Mouse (Mus musculus): ENCODE data around the gene Gm20379. TPM values are rescaled to one million over a fixed set of nuclear protein-coding genes. Genes with fewer than 3 reads are reported as not detected.

Gm20379 gene
- polyA plus RNA-seq, 1 experiment from 2014 or later = 0.96 TPM

GRCm38 (mm10) chr13:92351100-92351499 is 45.3 kb downstream of the Gm20379 start:
- H3K36me3 ChIP-seq (ENCODE audit: control insufficient read depth, insufficient read depth, low read length) = peaks cover 10% of the 10 kb centered on the region
- no peaks in the 10 kb centered on the region for H3K9me3 ChIP-seq (ENCODE audit: control insufficient read depth, low read length)
- no peaks in the 10 kb centered on the region for H3K27me3 ChIP-seq (replicated peaks; ENCODE audit: control insufficient read depth, insufficient read depth, low read length)
- WGBS = 94% methylated on average over 6 of the region's 6 CpGs
- no peak for ATAC-seq
- H3K4me3 ChIP-seq (ENCODE audit: low read length) = no peak overlapping the region
- no peak overlapping the region for H3K9ac ChIP-seq (ENCODE audit: low read depth, low read length)
- H3K4me2 ChIP-seq (ENCODE audit: low read length) = no peak overlapping the region
- no peak overlapping the region for H3K27ac ChIP-seq (ENCODE audit: low read depth, low read length)
- H3K4me1 ChIP-seq (ENCODE audit: control insufficient read depth, insufficient read depth, low read depth, low read length) = peaks cover 2% of the 10 kb centered on the region

GRCm38 (mm10) chr13:92353956-92354355 is 48.2 kb downstream of the Gm20379 start:
- Histone ChIP-seq H3K4me1 (ENCODE audit: control insufficient read depth, insufficient read depth, low read depth, low read length) (peaks cover 2% of the 10 kb centered on the region), H3K9me3 (ENCODE audit: control insufficient read depth, low read length) (no peaks in the 10 kb centered on the region), H3K27ac (ENCODE audit: low read depth, low read length) (peak overlapping the region; percentile 41), H3K4me2 (ENCODE audit: low read length) (peak overlapping the region; percentile 86), H3K36me3 (ENCODE audit: control insufficient read depth, insufficient read depth, low read length) (no peaks in the 10 kb centered on the region), H3K4me3 (ENCODE audit: low read length) (peak overlapping the region; percentile 73), H3K27me3 (replicated peaks; ENCODE audit: control insufficient read depth, insufficient read depth, low read length) (no peaks in the 10 kb centered on the region), H3K9ac (ENCODE audit: low read depth, low read length) (peak overlapping the region; percentile 79)
- WGBS = 12% methylated on average over 4 of the region's 4 CpGs
- no peak for ATAC-seq

- under 1% methylated on average over 75 of the region's 76 CpGs for WGBS
- peak within 1 kb of the TSS; percentile 86 for H3K4me2 ChIP-seq (ENCODE audit: low read length)
- H3K9me3 ChIP-seq (ENCODE audit: control insufficient read depth, low read length) = no peaks in the 10 kb centered on the region
- H3K27me3 ChIP-seq (replicated peaks; ENCODE audit: control insufficient read depth, insufficient read depth, low read length) = no peaks in the 10 kb centered on the region
- peak within 1 kb of the TSS; percentile 79 for H3K9ac ChIP-seq (ENCODE audit: low read depth, low read length)
- H3K4me1 ChIP-seq (ENCODE audit: control insufficient read depth, insufficient read depth, low read depth, low read length) = peaks cover 2% of the 10 kb centered on the region
- ATAC-seq = peak; percentile 98
- peak within 1 kb of the TSS; percentile 90 for H3K27ac ChIP-seq (ENCODE audit: low read depth, low read length)
- H3K36me3 ChIP-seq (ENCODE audit: control insufficient read depth, insufficient read depth, low read length) = no peaks in the 10 kb centered on the region
- H3K4me3 ChIP-seq (ENCODE audit: low read length) = peak within 1 kb of the TSS; percentile 73
Observed at GRCm38 (mm10) chr13:92354456-92355271, 48.9 kb downstream of the Gm20379 start, which contains the start of the genes Dhfr and Msh3. Gene Dhfr, plus strand, starts transcription at chr13:92354726. Gene Msh3, minus strand, starts transcription at chr13:92355003.

GRCm38 (mm10) chr13:92355272-92355643 is 49.5 kb downstream of the Gm20379 start:
- H3K4me3 ChIP-seq (ENCODE audit: low read length) = peak overlapping the region; percentile 73
- no peaks in the 10 kb centered on the region for H3K36me3 ChIP-seq (ENCODE audit: control insufficient read depth, insufficient read depth, low read length)
- peak; percentile 57 for ATAC-seq
- under 1% methylated on average over 24 of the region's 24 CpGs for WGBS
- H3K4me1 ChIP-seq (ENCODE audit: control insufficient read depth, insufficient read depth, low read depth, low read length) = peaks cover 2% of the 10 kb centered on the region
- H3K27me3 ChIP-seq (replicated peaks; ENCODE audit: control insufficient read depth, insufficient read depth, low read length) = no peaks in the 10 kb centered on the region
- H3K9ac ChIP-seq (ENCODE audit: low read depth, low read length) = peak overlapping the region; percentile 44
- H3K9me3 ChIP-seq (ENCODE audit: control insufficient read depth, low read length) = no peaks in the 10 kb centered on the region
- H3K4me2 ChIP-seq (ENCODE audit: low read length) = peak overlapping the region; percentile 86
- 0 out of 2 replicates have a peak overlapping the region, but pooled peaks have one; percentile 11 for H3K27ac ChIP-seq (ENCODE audit: low read depth, low read length)

GRCm38 (mm10) chr13:92356376-92356775 is 50.6 kb downstream of the Gm20379 start:
- Histone ChIP-seq H3K4me2 (ENCODE audit: low read length) (no peak overlapping the region; the same call in 1 of the 2 replicates), H3K9me3 (ENCODE audit: control insufficient read depth, low read length) (no peaks in the 10 kb centered on the region), H3K4me1 (ENCODE audit: control insufficient read depth, insufficient read depth, low read depth, low read length) (peaks cover 2% of the 10 kb centered on the region), H3K9ac (ENCODE audit: low read depth, low read length) (no peak overlapping the region), H3K36me3 (ENCODE audit: control insufficient read depth, insufficient read depth, low read length) (no peaks in the 10 kb centered on the region), H3K27me3 (replicated peaks; ENCODE audit: control insufficient read depth, insufficient read depth, low read length) (no peaks in the 10 kb centered on the region), H3K4me3 (ENCODE audit: low read length) (no peak overlapping the region), H3K27ac (ENCODE audit: low read depth, low read length) (no peak overlapping the region)
- WGBS = 76% methylated on average over 7 of the region's 7 CpGs
- ATAC-seq = no peak

Other genes with a start within 250 kb of the Gm20379 start
- gene Rasgrf2, start 174.3 kb upstream of the Gm20379 start, polyA plus RNA-seq (2015; fragmentation: Nextera tagmentation; extraction: Ambion mirVana) = 10.3 and 11.8 TPM in 2 replicates
- 4.9 and 5.5 TPM in 2 replicates for gene Dhfr, start 48.7 kb downstream of the Gm20379 start, polyA plus RNA-seq (2015; fragmentation: Nextera tagmentation; extraction: Ambion mirVana)
- gene Msh3, start 49.0 kb downstream of the Gm20379 start, polyA plus RNA-seq (2015; fragmentation: Nextera tagmentation; extraction: Ambion mirVana) = 20.9 and 21.5 TPM in 2 replicates
- 4.0 and 5.0 TPM in 2 replicates for gene Ankrd34b, start 119.9 kb downstream of the Gm20379 start, polyA plus RNA-seq (2015; fragmentation: Nextera tagmentation; extraction: Ambion mirVana)
- gene Fam151b, start 178.0 kb downstream of the Gm20379 start, polyA plus RNA-seq (2015; fragmentation: Nextera tagmentation; extraction: Ambion mirVana) = not detected in 2 replicates
- gene Zfyve16, start 224.9 kb downstream of the Gm20379 start, polyA plus RNA-seq (2015; fragmentation: Nextera tagmentation; extraction: Ambion mirVana) = 9.1 and 9.2 TPM in 2 replicates